Mouse (Mus musculus) adrenal gland, postnatal 10 days (tissue): ENCODE measurements around the gene Pdxp. TPM values are rescaled to one million over a fixed set of nuclear protein-coding genes. Genes with fewer than 3 reads are reported as not detected.

Experiments used
- DNase-seq: peaks from one replicate; pipeline ENCODE4 v3.0.0; 2021; ENCODE audit warnings: mixed read lengths
- total RNA-seq, 2 experiments: library from RNA; stranded (reverse); gene quantifications; 2 replicates each; pipeline ENCODE4 v1.2.3; 2021

Gene Pdxp
- total RNA-seq, 2 experiments from 2014 or later = 5.2 to 6.1 TPM

DNA sequence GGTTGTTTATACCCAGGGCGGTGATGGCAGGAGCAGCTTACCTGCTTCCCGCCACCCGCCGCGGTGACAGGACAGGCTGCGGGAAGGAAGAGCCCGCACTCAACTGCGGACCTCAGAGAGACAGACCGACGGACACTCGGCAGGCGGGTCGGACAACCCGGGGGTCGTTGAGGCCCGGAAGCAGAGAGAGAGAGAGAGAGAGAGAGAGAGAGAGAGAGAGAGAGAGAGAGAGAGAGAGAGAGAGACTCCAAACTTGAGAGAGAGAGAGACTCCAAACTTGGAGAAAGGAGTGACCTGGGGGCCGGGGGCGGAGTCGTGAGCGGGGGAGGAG lies 14.3 kb upstream of the Pdxp start, which contains the start of gene Gm49510:
Gm49510 (plus strand) TSS at position 259 of the 331 bp plus-strand sequence.
- DNase-seq = no peak

- peak; percentile 80 for DNase-seq
Observed at GRCm38 (mm10) chr15:78899740-78900584, 13.8 kb upstream of the Pdxp start, which contains the start of gene Sh3bp1. Gene Sh3bp1 (plus strand): TSS chr15:78899768.

DNA sequence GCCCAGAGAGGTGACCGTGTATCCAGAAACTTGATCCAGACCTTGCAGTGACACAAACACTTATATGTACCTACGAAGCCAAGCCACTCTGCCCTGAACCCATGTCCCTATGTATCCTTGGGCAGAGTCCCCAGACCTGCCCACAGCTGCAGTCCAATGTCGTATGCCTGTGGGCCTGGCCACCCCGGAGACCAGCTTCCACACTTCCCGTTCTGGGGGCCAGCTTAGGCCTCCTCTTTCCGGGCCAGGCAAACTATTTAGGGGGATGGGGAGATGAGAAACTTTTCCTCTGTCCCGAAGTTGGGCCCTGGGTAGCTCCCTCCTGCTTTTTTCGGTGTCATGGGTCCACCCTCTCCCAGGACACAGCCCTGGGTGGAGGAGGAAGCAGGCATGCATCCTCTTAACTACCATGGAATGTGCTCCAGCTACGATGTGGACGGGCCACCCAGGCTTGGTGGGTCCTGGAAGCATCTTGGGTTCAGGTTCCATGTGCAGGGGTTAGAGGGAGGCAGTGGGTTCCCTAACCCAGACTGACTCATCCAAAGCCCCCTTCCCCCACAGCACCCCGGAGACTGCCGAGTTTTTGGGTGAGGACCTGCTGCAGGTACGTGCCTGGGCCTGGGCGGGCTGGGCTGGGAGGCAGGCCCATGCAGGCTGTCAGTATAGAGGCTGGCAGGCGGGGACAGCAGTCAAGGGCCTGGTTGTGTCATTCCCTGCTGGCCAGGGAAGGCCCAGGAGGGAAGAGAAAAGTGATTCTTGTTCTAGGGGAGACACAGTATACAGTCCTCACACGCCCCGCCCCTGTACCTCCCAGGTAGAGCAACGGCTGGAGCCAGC lies 12.9 kb upstream of the Pdxp start:
- DNase-seq = no peak

GRCm38 (mm10) chr15:78901422-78901789 lies 12.3 kb upstream of the Pdxp start:
- DNase-seq = no peak

DNA sequence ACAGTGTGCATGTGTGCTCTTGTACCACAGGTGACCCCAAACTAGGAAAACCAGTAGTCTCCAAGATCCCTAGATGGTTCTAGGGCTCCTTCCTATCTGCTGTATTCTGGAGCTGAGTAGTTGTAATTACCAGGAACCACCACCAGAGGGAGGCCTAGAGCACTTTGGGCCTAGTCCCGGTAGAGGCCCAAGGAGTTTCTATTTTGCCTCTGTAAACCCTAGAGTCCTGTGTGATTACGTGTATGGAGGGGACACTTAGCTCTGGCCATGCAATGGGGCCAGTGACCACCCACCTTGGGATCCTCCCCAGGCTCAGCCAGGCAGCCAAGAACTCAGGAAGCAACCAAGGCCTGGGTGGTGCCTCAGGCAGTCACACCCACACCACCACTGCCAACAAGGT lies 10.5 kb upstream of the Pdxp start:
- DNase-seq = peak; percentile 92

- DNase-seq = no peak
Observed at GRCm38 (mm10) chr15:78908399-78908798, 5.3 kb upstream of the Pdxp start.

DNA sequence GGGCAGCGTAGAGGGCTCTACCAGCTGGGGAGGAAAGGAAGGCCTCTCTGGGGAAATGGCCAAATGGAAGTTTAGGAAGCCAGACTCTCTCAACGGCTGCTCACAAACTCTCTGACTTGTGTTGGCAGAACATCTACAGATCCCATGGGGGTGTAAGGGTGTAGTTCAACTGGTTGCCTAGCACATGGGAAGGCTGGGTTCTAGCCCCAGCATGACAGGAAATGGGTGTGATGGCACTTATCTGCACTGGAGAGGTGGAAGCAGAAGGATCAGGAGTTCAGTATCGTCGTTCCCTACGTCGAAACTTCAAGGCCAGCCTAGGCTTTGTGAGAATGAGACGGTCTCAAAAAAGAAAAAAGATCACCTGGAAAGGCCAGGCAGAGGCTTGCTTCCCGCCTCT lies 4.7 kb upstream of the Pdxp start:
- no peak for DNase-seq

DNA sequence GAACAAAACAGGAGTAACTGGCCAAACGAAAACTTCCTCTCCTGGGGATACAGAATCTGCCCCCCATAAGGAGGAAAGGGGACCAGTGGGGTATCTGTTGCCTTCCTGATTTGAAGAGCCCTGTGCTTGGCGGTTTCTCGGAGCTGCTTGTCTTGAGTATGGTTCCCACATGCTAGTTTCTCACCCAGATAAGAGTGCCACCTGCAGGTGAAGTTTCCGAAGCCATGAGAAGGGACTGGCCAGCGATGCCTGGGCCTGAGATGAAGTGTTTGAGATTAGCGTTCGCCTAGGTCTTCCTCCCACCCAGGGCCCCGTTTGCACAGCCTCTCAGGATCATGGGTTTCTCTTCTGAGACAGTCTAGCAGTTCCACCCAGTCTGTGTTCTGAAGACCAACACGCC lies 1.7 kb upstream of the Pdxp start:
- peak; percentile 58 for DNase-seq

DNA sequence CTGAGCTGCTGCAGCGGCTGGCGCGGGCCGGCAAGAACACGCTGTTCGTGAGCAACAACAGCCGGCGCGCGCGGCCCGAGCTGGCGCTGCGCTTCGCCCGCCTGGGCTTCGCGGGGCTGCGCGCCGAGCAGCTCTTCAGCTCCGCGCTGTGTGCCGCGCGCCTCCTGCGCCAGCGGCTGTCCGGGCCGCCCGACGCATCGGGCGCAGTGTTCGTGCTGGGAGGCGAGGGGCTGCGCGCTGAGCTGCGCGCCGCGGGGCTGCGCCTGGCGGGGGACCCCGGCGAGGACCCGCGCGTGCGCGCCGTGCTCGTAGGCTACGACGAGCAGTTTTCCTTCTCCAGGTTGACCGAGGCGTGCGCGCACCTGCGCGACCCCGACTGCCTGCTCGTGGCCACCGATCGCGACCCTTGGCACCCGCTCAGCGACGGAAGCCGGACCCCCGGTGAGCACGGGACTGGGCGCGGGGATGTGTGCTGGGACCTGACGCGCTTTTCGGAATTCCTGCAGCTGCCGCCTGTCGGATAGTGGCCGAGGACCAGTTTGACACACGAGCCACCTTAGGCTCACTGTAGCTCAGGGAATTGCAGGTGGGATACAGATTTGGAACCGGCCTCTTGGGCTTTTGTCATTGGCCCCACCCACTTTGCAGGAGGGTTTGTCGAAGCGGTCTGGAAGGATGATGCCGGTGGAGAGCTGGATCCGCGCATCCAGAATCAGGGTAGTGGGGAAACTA lies 538 bp downstream of the Pdxp start:
- no peak for DNase-seq

GRCm38 (mm10) chr15:78914823-78915659 lies 1.3 kb downstream of the Pdxp start:
- DNase-seq = no peak

DNA sequence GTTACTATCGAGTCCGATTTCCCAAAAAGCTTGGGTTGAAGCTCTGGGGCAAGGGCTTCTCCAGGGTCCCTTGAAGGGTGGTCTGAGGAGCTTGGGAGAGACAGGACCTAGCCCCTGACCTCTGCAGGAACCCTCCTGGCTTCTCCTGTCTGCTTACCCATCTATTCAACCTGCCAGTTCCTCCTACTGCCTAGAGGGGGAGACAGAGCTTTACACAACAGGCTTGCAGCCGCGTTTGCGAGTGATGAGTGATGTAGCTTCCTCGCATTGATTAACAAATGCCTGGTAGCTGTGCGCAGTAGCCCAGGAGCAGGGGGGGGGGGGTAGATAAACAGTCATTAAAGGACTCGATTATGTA lies 1.9 kb downstream of the Pdxp start:
- DNase-seq = peak; percentile 77

- no peak for DNase-seq
Observed at GRCm38 (mm10) chr15:78916052-78916826, 2.5 kb downstream of the Pdxp start.

DNA sequence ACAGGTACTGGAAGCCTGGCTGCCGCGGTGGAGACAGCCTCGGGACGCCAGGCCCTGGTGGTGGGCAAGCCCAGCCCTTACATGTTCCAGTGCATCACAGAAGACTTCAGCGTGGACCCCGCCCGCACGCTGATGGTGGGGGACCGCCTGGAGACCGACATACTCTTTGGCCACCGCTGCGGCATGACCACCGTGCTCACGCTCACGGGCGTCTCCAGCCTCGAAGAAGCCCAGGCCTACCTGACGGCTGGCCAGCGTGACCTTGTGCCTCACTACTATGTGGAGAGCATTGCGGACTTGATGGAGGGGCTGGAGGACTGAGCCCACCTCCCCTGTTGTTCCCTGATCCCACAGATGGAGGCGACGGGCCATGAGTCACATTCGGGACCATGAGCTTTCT lies 4.4 kb downstream of the Pdxp start:
- no peak for DNase-seq

DNA sequence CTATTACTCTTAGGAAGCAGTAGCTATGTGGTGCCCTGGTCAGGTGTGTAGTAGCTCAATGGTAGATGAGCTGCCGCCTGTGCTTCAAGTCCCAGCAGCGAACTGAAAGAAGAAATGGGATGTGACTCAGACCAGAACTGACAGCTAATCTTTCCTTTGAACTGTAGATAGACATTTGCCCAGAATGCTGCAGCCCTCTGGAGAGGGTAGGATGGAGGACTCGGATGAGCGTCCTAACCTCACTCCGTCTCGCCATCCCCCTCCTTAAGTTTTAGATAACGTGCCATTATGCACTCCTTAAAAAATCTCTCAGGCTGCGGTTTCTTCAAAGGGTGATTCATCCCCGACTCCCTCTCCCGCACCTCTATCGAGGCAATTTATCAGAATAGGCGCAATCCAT lies 6.2 kb downstream of the Pdxp start:
- DNase-seq = no peak

DNA sequence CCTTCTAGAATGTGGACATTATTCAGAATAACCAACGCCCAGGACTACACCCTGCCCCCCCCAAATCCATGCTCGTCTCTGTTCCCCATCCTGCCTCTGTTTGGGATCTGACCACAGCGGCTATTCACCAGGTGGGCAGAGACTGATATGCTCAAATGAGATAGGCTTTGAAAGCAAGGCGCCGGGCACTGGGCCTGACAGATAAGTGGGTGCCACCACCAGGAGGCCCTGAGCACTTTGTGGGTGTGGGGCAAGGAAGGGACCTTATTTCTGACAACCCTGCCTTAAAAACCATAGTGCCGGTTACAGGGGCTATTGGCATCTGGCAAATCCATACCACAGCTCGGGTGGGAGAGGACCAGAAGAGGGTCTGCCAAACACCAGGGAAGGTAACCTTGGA lies 9.0 kb downstream of the Pdxp start:
- no peak for DNase-seq

- no peak for DNase-seq
Observed at GRCm38 (mm10) chr15:78923585-78923984, 9.9 kb downstream of the Pdxp start.

DNA sequence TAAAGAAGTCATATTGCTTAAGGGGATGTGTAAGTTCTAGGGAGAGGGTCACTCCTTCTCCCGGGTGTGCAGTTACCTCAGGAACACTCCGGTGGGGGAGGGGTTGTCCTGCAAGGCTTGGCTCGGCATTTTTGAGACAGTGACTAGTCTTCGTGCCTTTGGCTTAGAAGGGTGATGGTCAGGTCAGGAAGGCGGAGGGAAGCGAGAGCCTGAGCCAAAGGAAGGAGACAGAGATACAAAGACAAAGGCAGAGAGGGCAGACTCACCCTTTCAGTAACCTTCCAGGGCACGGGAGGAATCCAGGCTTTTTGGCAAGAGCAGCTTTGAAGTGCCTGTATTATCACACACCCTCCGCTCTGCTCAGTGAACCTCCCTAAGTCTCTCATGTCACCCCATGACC lies 11.4 kb downstream of the Pdxp start:
- peak; percentile 69 for DNase-seq

DNA sequence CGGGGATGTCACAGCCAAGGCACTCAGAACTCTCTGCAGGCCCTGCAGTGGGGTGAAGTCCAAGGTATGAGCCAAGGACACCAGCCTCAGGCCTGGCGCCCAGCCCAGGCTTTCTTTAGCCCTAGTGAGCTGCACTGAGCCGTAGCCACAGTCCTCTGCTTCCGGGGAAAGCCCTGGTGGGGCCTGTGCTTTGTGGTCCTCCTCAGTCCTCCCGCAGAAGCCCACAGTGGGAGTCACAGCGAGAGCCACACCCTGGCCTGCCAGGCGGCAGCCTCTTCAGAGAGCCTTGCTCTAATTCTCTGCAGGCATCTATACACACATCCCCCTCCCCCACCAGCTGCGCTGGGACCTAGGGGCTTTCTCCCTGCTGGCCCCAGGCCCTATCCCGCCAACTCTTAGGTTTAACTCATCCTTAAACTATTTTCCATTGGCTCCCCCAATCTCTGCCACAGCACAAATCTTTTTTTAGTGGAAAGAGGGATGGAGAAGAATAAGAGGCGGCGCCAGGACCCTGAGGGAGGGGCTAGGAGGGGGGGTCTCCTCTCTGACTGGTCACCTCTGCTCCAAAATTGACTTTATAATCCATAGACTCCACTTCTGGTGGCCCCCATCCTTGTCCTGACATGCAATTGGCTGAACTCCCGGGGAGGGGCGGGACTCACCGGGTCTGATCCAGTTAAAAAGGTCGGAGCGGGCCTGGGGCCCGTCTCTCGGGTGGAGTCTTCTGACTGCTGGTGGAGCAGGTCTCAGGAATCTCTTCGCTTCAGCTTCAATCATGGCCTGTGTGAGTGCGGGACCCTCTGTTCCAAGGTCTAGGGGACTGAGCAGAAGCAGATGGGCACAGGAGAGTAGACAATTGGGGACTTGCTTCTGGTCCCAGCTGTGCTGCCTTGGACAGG lies 12.6 kb downstream of the Pdxp start, which contains the start of gene Lgals1:
Lgals1 (plus strand) TSS at position 705 of the 899 bp plus-strand sequence.
- DNase-seq = peak; percentile 94

DNA sequence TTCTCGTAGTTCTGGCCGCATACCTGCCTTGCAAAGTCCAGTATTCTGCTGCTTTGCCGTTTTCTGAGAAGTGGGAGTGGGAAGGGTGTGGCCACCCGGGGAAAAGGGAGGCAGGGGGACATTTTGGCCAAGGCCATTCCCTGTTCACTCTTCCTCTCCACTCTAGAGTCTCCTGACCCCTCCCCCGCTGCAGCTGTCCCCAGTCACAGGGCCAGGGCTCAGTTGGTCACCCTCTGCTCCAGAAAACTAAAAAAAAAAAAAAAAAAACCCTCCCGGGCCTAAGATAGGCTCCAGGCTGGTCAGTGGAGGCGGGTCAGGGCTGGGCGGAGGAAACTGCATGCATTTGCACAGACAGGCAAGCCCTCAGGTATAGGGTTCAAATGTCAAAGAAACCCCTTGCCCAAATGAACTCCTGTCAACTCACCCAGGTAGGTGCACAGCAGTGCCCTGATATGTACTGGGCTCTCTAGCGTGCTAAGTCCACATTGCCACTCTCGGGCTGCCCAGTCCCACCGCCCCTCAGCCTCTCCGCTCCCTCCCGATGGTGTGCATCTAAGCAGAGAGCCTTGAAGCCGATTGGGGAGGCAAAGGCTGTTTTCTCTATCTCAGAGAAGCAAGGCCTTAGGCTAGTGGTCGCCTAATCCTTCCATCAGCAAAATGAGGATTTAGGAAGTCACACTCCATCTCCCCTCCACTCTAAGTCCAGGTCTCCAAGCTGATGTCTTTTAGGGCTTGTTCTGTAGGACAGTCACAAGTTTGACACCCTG lies 13.5 kb downstream of the Pdxp start:
- DNase-seq = peak; percentile 62
